Mouse (Mus musculus) brown adipose tissue, adult 24 weeks (tissue): ENCODE measurements at regions not wholly inside any gene's neighbourhood (a gene's known extent, or its start where the extent isn't known, plus 50 kb on each side); places are given as distances from the start of the nearest gene placed in this dataset.

Experiments
- H3K27ac ChIP-seq: fragments of 200-500 bp; replicated peaks from 2 replicates; pipeline ENCODE4 v1.5.1; 2012; ENCODE audit warnings: low read depth, mild to moderate bottlenecking, low read length
- H3K4me1 ChIP-seq: fragments of 200-500 bp; 2 replicates; pipeline ENCODE4 v1.6.1; 2012; ENCODE audit warnings: low read length, mixed read lengths; ENCODE audit not compliant: control insufficient read depth, insufficient read depth, insufficient read length
- H3K4me3 ChIP-seq: fragments of 200-500 bp; 2 replicates; pipeline ENCODE4 v1.5.1; 2012; ENCODE audit warnings: low read depth, mild to moderate bottlenecking, low read length, moderate library complexity; ENCODE audit not compliant: insufficient read depth

DNA sequence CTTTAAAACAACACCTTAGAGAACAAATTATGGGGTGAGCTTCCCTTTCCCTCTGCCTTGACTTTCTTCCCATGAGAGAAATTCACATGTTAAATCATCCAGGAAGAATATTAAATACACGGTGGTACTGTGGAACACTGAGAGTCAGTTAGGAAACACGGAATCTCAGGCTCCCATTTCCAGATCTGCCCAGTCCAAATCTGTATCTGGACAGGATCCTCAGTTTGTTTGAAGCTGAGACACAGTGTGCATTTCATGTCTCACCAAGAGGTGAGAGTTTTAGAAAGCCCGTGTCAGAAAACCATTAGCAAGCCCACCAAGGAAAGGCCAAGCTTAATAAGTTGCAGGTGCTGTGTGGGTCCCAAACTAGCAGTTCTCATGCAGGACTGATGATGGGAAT is 204.2 kb upstream of the Rnaseh2b start:
- H3K27ac ChIP-seq = no peak overlapping the region
- H3K4me1 ChIP-seq = no peaks in the 10 kb centered on the region
- no peak overlapping the region for H3K4me3 ChIP-seq

DNA sequence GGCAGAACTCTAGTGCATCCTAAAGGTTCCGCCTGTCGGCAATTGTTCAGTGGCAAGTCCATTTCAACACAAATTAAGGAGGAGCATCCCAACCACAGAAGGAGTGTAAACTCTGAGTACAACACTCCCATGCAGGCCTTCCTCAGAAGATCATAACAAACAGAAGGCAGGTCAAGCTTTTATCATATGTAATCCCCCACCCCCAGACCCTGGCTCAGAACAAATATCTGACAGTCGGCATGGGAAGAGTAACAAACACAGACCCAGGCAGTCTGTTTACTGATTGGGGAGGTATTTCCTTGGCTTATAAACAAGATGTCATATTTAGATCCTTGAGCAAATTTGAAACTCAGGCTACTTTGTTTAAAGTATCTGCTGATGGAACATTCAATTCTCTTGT is 174.9 kb upstream of the Rnaseh2b start:
- H3K27ac ChIP-seq = no peak overlapping the region
- no peaks in the 10 kb centered on the region for H3K4me1 ChIP-seq
- H3K4me3 ChIP-seq = no peak overlapping the region

DNA sequence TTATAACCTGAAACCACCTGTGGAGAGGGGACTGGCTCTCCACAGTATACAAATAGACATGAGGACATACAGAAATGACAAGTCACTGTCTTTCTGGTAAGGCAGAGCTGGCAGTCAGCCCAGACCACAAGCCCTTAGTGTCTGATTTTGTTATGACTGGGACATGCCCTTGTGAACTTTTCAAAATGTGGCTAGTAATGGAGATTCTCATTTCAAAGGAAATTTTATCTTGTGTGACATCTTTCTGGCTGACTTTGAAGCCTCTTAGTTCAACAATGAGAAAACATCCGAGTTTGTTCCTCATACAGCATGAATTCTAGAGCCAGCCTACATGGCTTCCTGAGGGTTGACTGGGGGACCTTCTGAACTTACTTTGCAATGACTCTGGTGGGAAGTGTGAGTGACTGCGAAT is 173.8 kb upstream of the Rnaseh2b start:
- H3K27ac ChIP-seq = no peak overlapping the region
- H3K4me3 ChIP-seq = no peak overlapping the region
- H3K4me1 ChIP-seq = no peaks in the 10 kb centered on the region

DNA sequence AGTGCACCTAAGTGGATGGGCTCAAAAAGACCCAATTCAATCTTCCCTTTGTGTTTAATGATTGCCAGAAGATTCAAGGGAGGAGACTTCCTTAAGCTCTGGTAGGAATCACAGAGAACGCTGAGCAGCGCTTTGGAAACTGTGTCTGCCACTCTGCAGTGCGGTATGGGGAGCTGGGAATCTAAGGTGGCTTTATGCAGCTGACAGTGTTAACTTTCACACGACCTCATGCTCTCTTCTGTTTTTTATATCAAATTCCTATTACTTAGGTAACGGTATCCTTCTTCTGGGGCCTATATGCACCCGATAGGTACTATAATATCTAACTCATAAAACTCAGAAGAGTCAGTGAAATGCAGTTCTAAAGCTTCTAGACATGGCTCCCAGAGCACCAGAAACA is 163.5 kb upstream of the Rnaseh2b start:
- Histone ChIP-seq H3K27ac (no peak overlapping the region), H3K4me1 (no peaks in the 10 kb centered on the region; the same call in 1 of the 2 replicates), H3K4me3 (no peak overlapping the region)

DNA sequence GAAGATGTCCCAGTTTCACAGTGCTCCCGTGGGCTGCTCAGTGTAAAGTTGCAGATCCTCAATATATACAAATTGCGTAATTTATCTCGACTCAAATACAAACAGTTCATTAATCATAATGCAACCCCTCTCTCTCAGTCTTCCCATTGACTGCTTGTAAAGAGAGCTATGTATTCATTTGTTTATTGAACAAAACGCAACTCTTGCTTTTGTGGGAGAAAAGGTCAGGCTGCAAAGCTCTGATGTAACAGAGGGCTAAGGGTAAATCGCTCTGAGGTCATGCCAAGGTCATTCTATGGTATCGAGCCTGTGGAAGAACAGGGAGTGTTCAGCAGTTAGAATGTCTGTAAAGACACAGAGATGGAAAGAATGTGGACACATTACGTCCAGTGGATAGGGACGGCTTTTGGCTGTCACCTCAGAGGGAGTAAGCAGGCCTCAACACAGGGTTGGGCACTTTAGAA is 160.0 kb upstream of the Rnaseh2b start:
- Histone ChIP-seq H3K4me3 (no peak overlapping the region), H3K27ac (no peak overlapping the region), H3K4me1 (no peaks in the 10 kb centered on the region; the same call in 1 of the 2 replicates)

DNA sequence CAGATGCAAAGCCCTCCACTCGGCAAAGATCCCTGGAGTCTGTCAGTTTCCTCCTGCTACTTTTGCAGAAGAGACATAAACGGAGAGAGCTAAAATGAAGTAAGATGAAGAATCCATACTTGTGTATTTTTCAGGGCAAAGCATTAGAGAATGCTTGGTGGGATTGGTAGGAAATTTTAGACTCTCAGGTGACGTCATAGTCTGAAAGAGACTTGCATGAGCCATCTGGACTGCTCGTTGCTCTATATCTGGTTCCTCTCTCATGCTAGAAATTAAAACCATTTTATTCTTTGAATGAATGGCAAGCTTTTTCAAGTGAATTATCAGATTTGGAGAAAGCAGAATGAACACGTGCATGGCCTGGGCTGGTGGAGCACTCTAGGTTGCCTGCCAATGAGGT is 154.4 kb upstream of the Rnaseh2b start:
- Histone ChIP-seq H3K4me3 (no peak overlapping the region), H3K27ac (no peak overlapping the region), H3K4me1 (no peaks in the 10 kb centered on the region)

DNA sequence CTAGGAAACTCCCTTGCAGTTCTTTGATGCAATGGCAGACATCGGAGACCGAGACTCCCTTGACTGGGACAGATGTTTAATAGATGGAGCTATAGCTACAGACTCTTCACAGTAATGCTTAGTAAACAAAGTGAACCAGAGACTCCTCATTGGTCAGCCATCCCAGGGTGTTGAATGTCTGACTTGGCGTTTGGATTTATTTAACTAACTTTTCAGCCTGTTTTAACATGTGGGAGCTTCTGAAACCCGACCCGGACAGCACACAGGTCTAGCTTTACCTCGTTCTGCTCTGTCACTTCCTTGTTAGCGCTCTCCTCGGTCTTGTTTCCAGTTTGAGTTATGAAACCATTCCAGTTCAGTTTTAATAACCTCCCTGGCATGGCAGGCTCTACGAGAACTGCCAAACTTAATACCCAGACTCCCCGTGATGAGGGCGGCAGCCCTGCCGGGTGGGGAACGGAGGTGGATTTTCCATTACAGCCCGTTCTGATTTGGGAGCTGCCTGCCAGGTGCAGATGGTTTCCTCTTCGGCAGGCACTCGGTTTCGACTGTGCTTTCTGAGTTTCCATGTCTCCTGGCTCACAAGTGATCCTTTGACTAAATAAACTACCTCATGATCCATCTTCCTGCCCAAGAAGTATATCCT is 147.9 kb upstream of the Rnaseh2b start:
- Histone ChIP-seq H3K27ac (no peak overlapping the region), H3K4me3 (no peak overlapping the region), H3K4me1 (no peaks in the 10 kb centered on the region)

DNA sequence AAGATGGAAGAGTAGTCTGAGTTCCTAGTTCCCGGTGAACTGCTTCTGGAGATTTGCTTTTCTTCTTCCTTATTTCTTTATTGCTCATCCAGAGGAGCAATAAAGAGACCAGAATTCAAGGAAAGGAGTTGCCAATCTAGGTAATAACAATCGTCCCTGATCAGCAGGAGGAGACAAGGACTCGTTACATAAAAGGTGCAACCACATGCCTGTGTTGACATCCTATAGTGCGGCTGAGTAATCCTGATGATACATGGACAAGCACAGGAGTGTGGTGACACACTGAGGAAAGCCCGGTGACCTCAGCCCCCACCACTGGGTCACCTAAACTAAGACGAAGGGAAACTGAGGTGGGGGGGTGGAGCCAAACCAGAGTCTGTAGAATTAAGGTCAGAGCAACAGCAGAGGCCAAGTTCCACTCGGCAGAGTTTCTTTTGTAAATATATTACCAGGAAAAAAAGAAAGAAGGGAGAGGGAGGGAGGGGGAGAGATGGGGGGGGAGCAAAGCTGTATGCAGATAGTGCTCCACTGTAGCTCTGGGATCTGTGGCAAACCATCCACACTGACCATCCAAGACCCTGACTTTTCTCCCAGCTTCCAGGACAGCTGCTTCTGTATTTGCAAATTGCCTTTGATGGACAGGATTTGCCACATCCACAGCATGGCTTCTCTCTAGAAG is 135.2 kb upstream of the Rnaseh2b start:
- H3K4me3 ChIP-seq = no peak overlapping the region
- no peaks in the 10 kb centered on the region for H3K4me1 ChIP-seq
- no peak overlapping the region for H3K27ac ChIP-seq

DNA sequence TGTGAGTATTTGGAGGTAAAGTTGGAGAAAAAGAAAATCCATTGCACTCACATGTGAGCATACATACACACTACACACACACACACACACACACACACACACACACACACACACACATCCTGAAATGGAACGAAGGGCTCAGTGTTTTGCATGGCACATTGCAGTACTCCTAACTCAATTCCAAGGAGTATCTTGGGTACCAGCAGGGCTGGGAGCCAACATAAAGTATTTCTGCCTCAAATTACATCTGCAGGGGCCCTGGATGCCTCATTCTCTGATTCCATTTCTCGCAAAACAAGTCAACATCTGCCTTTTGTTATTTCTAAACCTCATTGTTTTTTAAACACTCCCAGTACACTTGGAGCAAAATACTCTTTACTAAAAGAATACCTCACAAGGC is 132.7 kb upstream of the Rnaseh2b start:
- Histone ChIP-seq H3K27ac (no peak overlapping the region), H3K4me3 (no peak overlapping the region), H3K4me1 (no peaks in the 10 kb centered on the region)

DNA sequence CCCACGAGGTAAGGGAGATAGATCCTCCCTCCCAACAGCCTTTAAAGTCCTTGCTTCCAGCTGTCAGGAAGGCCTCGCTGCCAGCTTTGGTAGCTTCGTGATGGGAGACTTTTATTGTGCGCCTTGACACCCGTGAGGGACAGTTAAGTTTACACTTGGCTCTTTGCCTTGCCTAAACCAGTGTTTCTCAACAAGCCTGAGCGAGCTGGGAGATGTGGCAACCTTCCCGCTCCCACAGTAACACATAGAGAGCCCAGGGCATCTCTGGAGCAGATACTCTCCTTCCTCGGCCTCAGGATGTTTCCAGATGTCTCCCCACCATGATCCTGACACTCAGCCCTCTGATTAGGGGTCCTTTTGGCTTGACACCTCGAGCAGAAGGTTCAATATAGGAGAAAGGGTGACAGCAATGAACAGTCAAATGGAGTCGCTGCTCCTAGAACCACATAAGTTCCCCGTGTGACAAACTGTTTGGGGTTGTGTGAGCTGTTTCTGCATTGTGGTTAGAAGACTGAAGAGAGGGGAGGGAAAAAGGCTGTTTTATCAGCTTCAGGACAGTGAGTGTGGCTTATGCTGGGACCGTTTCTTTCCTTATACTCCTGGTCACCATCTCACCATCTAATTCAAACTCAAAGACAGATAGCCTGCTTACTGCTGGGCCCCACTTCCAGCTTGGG is 129.1 kb upstream of the Rnaseh2b start:
- H3K4me3 ChIP-seq = no peak overlapping the region
- H3K27ac ChIP-seq = no peak overlapping the region
- no peaks in the 10 kb centered on the region for H3K4me1 ChIP-seq

DNA sequence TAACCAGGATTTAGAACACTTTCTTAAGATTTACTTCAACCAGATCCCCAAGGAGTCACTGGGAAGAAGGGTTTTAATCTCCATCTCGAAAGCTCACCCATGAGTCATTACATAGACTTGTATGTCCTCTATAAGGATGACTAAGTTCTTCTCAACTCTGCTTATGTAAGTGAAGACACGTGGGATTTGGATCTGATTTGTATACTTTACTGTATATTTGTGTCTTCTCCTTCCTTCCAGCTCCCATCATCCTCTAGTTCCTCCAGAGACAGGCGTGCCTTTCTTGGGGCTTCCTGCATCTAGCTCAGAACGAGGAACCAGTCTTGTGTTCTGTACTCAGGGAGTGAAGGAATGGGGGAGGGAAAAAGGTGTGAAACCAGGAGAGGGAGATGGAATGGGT is 127.5 kb upstream of the Rnaseh2b start:
- H3K27ac ChIP-seq = no peak overlapping the region
- H3K4me1 ChIP-seq = no peaks in the 10 kb centered on the region
- H3K4me3 ChIP-seq = no peak overlapping the region

DNA sequence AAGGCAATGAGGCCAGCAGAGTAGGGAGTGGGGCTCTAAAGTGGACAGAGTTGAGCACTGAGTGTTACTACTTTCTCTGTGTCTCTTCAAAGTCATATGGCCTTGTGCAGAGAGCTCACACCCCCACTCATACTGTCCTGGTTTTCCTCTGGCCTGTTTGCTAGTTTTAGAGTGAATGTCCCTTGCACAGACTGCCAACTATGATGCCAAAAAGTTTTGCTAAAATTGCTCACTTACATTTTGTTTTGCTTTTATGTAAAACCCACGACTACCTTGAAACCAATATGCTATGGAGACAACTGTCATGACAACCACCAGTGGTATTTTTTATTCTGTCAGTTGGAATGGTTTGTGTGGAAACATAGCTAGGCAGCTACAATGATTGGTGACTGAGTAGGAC is 126.4 kb upstream of the Rnaseh2b start:
- no peaks in the 10 kb centered on the region for H3K4me1 ChIP-seq
- no peak overlapping the region for H3K27ac ChIP-seq
- H3K4me3 ChIP-seq = no peak overlapping the region

DNA sequence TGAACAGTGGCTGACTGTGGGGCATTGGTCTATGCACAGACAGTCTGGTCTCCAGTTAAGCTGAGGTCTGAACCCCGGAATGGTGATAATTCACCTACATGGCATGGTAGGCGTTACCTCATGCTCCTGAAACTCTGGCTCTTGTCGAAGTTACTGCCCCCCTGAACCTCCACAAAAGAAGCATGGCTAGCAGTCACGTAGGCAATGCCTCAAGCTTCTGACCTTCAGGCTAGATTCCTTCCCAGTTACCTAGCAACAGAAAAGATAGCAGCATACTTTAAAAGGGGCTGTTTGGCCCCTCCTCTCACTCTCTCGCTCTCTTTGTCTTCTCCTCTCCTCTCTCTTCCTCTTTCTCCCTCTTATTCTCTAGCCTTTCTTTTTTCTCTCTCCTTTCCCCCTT is 125.8 kb upstream of the Rnaseh2b start:
- no peak overlapping the region for H3K4me3 ChIP-seq
- no peak overlapping the region for H3K27ac ChIP-seq
- H3K4me1 ChIP-seq = no peaks in the 10 kb centered on the region

DNA sequence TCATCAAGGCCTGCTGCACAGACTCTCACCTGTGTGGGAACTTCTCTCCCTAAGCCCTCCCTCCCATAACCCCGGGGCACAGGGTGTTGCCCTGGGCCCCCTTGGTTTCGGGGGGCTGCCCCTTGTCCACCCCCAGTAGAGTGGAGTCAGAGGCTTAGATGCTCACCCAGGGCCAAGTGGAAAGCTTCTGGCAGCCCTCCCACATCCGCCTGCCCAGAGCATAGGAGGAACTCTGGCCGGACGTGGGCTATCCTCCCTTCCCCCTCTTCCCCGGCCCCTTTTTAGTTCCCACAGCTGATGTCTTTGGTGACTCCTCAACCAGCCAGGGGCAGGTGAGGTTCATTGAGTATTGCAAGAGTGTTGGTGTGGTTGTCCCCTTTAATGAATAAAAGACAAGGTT is 125.3 kb upstream of the Rnaseh2b start:
- no peaks in the 10 kb centered on the region for H3K4me1 ChIP-seq
- no peak overlapping the region for H3K4me3 ChIP-seq
- no peak overlapping the region for H3K27ac ChIP-seq

DNA sequence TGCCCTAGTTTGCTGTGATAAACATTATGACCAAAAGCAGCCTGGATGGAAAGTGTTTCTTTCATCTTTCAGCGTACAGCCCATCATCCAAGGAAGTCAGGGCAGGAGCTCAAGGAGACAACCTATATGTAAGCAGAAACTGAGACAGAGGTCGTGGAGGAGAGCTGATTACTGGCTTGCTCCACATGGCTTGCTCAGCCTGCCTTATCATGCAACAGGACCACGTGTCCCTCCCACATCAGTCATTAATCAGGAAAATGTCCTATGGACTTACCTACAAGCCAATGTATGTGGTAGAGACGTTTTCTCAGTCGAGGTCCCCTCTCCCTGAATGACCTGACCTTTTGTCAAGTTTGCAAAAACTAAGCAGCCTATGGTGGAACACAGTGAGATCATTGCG is 123.7 kb upstream of the Rnaseh2b start:
- H3K4me1 ChIP-seq = no peaks in the 10 kb centered on the region
- no peak overlapping the region for H3K27ac ChIP-seq
- H3K4me3 ChIP-seq = no peak overlapping the region

DNA sequence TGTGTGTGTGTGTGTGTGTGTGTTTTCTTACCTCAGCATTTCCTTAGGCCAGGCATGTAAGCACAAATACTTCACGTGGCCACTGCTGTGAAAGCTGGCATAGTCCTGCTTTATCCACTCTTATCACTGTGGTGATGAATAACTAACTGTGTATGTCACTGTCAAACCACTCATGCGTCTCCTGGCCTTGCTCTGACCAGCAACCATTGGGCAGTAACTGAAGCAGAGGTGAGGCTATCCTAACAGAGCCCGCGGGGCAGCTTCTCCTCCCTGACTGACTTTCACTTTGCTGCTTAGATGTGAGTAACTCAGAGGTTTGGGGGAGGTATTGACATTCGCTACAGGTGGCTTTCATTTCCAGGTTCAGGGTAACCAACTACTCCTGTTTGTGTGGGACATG is 122.0 kb upstream of the Rnaseh2b start:
- Histone ChIP-seq H3K27ac (no peak overlapping the region), H3K4me1 (no peaks in the 10 kb centered on the region; the same call in 1 of the 2 replicates), H3K4me3 (no peak overlapping the region)
